Mouse (Mus musculus) ZHBTc4 (cell line): ENCODE measurements around the gene Zic2.

Experiments
- DNase-seq: peaks from one replicate; pipeline ENCODE4 v3.0.0-alpha.2; 2011; ENCODE audit warnings: low read depth, low spot score

The Zic2 gene

GRCm38 (mm10) chr14:122461966-122462365 lies 13.3 kb upstream of the Zic2 start:
- no peak for DNase-seq

DNA sequence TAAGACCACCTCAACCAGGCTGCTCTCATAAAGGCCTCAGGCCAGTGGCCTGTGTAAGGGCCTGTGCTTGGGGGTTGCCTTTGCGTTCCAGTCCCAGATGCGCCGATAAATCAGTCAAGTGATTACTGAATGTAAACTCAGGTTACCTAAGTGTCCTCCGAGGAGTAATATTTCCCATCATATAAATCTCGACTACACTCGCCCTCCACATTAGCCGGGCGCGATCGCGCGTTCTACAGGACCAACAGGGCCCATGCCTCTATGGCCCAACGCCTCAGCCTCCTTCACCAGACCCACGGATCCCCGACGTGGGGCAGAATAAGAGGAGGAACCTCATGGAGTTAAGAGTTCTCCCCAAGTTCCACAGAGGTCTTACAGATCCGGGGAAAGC lies 12.6 kb upstream of the Zic2 start:
- DNase-seq = peak; percentile 24

- DNase-seq = peak; percentile 51
Observed at GRCm38 (mm10) chr14:122463080-122463691, 12.0 kb upstream of the Zic2 start.

DNA sequence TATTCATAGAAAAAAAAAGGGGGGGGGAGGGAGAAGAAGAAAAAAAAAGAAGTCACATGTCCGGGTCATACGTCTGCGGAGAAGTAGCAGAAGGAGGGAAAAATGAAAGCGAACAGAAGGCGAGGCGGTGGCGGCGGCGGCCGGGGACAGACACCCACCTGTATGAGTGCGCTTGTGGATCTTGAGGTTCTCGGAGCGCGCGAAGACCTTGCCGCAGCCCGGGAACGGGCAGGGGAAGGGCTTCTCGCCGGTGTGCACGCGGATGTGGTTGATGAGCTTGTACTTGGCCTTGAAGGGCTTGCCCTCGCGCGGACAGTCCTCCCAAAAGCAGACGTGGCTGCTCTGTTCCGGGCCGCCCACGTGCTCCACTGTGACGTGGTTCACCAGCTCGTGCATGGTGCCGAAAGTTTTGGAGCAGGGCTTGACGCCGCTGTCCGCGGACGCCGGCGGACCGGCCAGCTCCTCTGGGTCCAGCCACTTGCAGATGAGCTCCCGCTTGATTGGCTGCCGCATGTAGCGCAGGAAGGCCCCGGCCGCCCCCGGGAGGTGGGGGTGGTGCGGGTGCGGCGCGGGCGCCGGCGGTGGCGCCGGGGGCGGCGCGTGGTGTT lies 11.4 kb upstream of the Zic2 start:
- peak; percentile 57 for DNase-seq

- no peak for DNase-seq
Observed at GRCm38 (mm10) chr14:122464351-122464762, 10.9 kb upstream of the Zic2 start.

GRCm38 (mm10) chr14:122464763-122465741 lies 10.2 kb upstream of the Zic2 start, which contains the start of gene Zic5:
Zic5 (minus strand) TSS chr14:122465677.
- DNase-seq = peak; percentile 91

- peak; percentile 54 for DNase-seq
Observed at GRCm38 (mm10) chr14:122465931-122466490, 9.2 kb upstream of the Zic2 start.

- no peak for DNase-seq
Observed at GRCm38 (mm10) chr14:122466756-122467362, 8.4 kb upstream of the Zic2 start.

GRCm38 (mm10) chr14:122467926-122468841 lies 7.1 kb upstream of the Zic2 start:
- peak; percentile 78 for DNase-seq

- DNase-seq = peak; percentile 64
Observed at GRCm38 (mm10) chr14:122468971-122469755, 6.1 kb upstream of the Zic2 start.

GRCm38 (mm10) chr14:122471449-122472085 lies 3.7 kb upstream of the Zic2 start:
- DNase-seq = peak; percentile 10

GRCm38 (mm10) chr14:122472161-122472560 lies 3.1 kb upstream of the Zic2 start:
- peak; percentile 27 for DNase-seq

DNA sequence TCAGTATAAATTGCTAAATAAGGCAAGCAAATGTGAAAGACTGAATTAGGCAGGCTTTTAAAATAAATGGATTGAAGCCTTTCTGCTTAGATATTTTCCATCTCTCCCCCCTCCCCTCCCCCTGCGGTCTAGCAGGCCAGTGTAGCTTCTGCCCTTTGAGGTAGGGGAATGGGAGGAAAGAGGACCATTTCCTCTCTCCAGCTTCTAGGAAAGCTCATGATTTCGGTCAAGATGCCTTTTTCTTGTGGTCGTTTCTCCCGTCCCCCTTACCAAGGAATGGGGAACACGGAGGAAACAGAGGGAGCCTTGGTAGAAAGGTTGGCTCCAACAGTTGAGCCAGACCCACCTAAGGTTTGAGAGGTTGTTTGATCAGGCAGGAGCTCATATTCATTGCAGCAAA lies 2.6 kb upstream of the Zic2 start:
- DNase-seq = no peak

- peak; percentile 26 for DNase-seq
Observed at GRCm38 (mm10) chr14:122473211-122473751, 2.0 kb upstream of the Zic2 start.

DNA sequence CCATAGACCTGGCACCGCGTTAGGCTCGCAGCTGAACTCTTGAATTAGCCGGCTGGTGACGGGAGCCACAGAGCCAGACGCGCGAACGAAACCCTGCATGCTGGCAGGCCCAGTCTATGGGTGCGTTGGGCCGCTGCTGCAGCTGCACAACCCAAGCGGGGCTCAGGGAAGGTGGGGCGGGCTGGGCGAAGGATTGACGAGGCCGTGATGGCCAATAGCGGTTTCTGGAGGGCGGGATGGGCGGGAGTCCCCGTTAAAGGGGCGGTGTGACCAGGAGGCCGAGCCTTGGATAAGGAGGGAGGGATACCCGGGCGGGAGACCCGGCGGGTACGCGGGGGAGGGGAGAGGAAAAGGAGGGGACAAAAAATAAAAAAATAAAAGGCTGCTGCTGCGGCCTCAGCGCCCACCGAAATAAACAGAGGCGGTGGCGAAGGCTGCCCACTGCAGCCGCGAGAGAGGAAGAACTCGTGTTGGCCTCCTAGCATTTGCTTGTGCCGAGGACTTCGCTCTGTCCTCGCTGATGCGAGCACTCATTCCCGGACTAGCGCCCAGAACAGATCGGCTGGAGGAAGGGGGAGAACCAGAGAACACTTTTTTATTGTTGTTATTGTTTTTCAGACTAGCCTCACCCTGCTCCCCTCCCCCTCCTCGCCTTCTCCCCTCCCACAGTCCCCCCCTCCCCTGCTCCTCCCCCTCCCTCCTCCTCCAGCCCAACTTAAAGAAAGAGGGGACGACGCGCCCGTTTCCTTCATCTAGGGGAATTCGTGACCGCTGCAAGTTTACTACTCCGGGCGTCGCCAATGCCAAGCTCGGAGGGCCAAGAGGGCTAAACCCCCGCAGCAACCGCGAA lies 969 bp upstream of the Zic2 start:
- DNase-seq = peak; percentile 92

DNA sequence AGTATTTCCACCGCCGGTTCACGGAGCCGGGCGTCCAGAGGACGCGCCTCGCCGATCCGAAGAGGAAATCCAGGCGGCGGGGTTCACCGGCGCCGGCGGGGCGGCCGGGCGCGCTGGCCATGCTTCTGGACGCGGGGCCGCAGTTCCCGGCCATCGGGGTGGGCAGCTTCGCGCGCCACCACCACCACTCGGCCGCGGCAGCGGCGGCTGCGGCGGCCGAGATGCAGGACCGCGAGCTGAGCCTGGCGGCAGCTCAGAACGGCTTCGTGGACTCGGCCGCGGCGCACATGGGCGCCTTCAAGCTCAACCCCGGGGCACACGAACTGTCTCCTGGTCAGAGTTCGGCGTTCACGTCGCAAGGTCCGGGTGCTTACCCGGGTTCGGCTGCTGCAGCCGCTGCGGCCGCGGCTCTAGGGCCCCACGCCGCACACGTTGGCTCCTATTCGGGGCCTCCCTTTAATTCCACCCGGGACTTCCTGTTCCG lies 364 bp downstream of the Zic2 start:
- peak; percentile 75 for DNase-seq

DNA sequence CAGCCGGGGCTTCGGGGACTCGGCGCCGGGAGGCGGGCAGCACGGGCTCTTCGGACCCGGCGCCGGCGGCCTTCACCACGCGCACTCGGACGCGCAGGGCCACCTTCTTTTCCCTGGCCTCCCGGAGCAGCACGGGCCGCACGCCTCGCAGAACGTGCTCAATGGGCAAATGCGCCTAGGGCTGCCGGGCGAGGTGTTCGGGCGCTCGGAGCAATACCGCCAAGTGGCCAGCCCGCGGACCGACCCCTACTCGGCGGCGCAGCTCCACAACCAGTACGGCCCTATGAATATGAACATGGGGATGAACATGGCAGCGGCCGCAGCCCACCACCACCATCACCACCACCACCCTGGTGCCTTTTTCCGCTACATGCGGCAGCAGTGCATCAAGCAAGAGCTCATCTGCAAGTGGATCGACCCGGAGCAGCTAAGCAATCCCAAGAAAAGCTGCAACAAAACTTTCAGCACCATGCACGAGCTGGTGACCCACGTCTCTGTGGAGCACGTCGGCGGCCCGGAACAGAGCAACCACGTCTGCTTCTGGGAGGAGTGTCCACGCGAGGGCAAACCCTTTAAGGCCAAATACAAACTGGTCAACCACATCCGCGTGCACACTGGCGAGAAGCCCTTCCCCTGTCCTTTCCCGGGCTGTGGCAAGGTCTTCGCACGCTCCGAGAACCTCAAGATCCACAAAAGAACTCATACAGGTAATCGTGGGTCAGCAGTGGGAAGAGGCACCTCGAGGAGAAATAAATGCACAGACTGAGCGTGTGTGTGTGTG lies 996 bp downstream of the Zic2 start:
- peak; percentile 71 for DNase-seq
